Mouse (Mus musculus): ENCODE measurements around the gene Dok1. TPM values are rescaled to one million over a fixed set of nuclear protein-coding genes. Genes with fewer than 3 reads are reported as not detected.
A peak's percentile ranks its signal among the peaks of the same experiment; 100 is the strongest.

Gene Dok1
- total RNA-seq, 2 experiments from 2014 or later = 5.2 to 6.8 TPM

DNA sequence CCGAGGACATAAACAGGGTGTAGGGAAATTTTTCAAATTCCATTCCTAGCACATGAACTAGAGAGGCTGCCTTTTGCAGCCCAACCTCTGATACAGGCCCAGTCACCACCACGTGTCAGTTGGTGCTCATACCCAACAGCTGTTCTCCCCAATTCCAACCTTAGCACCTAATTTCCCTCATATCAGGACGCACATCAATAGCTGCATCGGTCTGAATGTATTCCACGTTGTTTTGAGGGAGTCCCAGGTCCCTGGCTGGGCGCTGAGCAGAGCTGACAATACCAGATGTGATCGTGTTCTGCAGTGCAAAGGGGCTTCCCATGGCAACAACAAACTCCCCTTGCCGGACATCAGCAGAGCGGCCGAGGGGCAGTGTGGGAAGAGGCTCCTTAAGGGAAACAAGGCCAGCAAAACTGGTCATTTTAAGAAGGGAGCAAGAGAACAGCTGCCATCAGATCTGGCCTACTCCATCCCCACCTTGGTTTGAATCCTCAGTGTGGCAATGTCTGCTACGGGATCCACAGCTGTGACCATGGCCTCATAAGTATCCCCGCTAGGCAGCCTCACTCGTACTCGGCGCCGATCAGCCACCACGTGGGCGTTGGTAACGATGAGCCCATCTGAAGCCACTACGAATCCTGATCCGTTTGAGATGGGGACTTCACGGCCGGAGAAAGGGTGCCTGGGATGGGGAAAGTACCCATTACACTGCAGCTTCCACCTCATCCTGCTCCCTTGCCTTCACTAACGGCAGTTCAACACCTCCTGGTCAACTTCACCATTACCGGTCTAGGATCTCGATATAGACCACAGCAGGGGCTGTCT lies 20.1 kb upstream of the Dok1 start:
- intact Hi-C loops (cut with DNase I) = no loop called here
- peak in 1 of 2 experiments; percentile 52 for DNase-seq

DNA sequence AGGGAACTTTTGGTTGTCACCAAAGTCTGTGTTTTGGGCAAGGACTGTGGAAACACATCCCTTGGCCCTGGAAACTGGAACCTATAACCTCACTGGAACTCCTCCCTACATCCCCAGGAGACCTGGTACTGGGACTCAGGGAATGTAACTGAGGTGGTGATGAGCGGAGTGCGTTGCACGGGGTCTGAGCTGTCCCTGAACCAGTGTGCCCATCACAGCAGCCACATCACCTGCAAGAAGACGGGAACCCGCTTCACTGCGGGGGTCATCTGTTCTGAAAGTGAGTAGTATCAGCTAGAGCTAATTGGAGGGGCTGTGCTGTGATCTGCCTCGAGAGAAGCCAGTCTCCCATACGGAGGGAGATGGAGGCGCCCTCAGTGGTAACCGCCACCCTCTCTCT lies 16.1 kb upstream of the Dok1 start:
- no peak for DNase-seq
- intact Hi-C loops (cut with DNase I) = no loop called here

DNA sequence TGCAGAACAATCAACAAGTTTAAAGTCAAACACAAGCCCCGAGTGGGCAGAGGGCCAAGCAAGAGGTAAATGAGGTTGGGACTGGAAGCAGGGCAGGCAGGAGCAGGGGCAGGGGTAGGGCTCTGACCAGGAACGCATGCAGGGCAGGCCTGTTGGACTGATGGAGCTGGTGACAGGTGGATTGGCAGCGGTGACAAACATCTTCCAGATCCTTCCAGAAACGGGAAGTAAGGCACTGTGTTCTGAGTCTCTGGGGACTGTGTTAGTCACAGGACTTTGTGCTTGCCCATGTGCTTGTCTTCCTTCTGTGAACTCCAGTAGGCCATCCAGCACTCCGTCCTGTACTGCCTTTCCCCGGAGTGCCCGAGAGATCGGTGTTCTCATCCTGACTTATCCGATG lies 11.5 kb upstream of the Dok1 start:
- intact Hi-C loops (cut with DNase I) = no loop called here

DNA sequence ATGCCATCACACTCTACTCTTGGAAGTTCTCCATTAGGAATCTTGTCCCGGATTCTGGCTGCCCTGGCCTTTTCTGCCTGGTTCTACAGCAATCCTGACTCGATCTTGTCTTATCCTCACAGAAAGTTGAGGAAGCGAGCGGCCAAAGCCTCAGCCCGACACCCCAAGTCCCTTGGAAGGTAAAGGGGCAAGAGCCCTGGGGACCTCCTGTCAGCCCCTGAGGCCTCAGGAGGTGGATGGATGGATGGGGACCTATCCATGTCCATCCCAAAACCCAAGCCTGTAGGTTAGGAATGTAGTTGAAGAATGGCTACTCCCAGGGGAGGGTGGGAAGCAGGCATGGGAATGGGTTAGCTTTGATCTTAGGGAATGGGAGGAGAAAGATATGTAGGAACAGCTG lies 10.7 kb upstream of the Dok1 start:
- intact Hi-C loops (cut with DNase I) = no loop called here
- DNase-seq = no peak

More for the DNA sequence above, 11.5 kb upstream of the Dok1 start:
- peak; percentile 42 to 44 for DNase-seq

- no peak for DNase-seq
- intact Hi-C loops (cut with DNase I) = no loop called here
These were observed 10.3 kb upstream of the Dok1 start for GRCm38 (mm10) chr6:83043561-83043960.

DNA sequence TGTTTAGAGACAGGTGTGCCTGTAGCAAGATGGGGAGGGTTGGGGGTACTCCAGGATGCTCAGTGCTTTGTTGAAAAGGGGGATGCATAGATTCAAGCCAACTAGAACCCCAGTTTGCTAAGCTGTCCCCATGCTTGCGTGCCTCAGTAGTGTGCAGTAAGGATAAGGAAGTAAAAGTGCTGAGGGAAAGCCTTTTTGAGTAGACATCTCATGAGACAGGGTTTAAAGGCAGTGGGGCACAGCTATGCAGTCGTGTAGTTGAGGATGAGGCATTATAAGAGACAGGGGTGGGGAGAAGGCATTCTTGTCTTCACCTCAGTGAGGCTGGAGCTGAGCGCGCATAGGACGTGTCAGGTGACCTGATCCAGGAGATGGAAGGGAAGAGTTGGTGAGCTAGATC lies 7.3 kb upstream of the Dok1 start:
- intact Hi-C loops (cut with DNase I) = no loop called here
- no peak for DNase-seq

DNA sequence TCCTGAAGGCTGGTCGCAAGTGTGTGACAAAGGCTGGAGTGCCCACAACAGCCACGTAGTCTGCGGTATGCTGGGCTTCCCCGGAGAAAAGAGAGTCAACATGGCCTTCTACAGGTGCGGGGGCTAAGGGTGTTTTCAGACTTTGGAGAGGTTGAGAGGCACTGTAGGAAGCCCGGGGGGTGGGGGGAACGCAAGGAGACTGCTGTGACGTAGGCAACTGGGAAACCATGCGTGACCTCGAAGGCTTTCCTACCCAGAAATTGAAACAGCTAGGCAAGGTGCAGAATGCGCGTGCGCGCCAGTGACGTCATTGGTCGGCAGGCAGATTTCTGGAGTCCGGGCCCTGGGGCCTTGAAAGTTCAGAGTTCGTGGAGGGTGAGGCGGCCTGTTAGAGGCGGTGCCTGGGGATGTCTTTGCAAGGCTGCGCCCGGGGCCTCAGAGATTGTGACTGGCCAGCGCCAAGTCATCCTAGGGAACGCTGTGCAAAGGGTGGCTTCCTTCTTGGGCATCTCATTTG lies 5.3 kb upstream of the Dok1 start:
- intact Hi-C loops (cut with DNase I) = no loop called here
- DNase-seq = peak; percentile 88 to 96

DNA sequence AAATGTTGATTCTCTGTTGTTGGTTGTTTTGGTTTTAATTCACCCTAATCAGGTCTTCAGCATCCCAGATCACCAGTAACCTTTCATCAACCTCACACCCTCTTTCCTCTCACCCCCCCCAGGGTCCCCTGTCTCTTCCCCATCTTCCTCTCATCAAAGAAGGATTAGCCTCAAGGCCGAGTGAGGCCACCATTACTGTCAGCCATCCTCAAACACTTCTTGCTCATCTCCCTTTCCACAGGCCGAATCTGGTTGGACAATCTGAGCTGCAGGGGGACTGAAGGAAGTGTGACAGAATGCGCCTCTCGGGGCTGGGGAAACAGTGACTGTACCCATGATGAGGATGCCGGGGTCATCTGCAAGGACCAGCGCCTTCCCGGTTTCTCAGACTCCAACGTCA lies 3.9 kb upstream of the Dok1 start:
- intact Hi-C loops (cut with DNase I) = no loop called here
- no peak for DNase-seq

DNA sequence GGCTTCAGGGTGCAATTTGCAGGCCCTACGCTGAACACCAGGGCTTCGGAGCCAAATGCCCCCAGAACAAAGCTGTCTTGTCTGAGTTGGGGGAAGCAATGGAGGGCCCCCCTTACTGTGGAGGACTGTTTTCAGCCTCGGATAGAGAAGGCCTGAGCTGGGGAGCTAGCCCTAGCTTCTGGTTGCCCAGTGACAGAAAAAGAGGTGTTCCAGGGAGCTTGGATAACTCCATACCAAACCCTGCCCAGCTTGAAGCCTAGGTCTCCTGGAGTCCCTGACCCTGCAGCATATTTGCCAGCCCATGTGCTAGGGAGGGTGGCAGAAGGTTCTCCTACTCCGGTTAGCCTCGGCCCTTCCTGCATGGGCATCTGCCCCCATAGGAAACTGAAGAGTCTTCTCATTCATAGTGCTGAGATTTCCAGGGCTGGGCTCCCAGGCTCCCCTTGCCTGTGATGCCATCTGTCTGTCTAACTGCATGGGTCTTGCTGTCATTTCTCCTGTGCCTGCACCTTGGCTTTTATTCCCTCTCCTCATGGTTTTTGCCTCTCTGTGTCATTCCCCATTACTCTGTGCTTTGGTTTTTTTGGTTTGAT lies 1.3 kb upstream of the Dok1 start:
- DNase-seq = no peak
- intact Hi-C loops (cut with DNase I) = no loop called here

GRCm38 (mm10) chr6:83032769-83033191 lies 491 bp downstream of the Dok1 start:
- intact Hi-C loops (cut with DNase I) = loop anchor here (2.0 kb wide), 1 partner anchor 36 kb away; no protein-coding TSS in a partner anchor
- peak in 1 of 2 experiments; percentile 59 for DNase-seq

DNA sequence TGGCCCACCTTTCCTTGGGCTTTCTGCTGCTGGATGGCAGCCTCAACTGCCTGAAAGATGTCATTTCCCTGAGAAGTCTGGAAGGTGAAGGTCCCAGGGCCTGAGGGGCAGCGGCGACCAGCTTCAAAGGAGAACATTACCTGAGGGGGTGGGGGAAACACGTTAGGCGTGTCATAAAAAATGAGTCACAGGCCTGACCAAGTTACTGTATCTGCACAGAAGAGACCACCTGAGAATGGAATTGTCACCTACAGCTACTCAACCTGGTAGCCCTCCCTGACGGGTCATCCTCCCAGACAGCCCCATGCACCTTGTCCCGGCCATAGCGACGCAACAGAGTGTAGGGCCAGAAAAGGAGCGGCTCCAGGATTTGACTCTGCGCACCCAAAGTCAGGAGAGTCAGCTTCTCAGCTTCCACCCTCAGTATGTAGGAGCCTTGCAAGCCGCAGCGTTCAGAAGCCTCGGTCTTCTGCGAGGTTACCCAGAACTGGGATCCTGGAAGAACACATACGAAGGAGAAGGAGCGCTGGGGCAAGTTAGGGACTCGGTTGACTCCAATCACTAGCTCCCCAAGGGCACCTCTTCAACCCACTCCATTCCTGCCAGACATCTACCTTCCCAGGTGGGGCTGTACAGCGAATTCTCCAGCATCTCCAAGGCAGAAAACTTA lies 1.2 kb downstream of the Dok1 start:
- intact Hi-C loops (cut with DNase I) = loop anchor here (2.0 kb wide), 1 partner anchor 35 kb away; no protein-coding TSS in a partner anchor
- DNase-seq = no peak

GRCm38 (mm10) chr6:83031111-83031510 lies 2.2 kb downstream of the Dok1 start:
- intact Hi-C loops (cut with DNase I) = no loop called here
- no peak for DNase-seq

GRCm38 (mm10) chr6:83029777-83030176 lies 3.5 kb downstream of the Dok1 start:
- intact Hi-C loops (cut with DNase I) = no loop called here
- DNase-seq = no peak

DNA sequence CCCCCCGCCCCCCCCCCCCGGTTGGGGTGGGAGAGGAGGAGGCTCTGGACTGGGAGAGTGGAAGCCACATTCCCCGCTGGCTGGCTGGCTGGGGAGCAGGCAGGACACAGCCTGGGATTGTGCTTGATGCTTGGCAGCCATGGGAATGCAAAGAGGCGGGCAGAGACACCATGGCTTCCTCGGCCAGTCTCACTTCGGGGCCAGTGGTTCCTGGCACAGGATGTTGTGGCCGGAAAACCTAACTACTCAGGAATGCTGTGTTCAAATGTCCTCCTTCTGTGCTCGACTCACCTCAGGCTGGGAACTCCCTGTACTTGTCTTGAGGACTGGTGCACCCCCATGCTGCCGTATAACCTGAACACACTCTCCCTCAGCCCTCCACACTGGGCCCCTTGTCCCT lies 5.6 kb downstream of the Dok1 start:
- no peak for DNase-seq
- intact Hi-C loops (cut with DNase I) = no loop called here

GRCm38 (mm10) chr6:83027293-83027692 lies 6.0 kb downstream of the Dok1 start:
- DNase-seq = no peak
- intact Hi-C loops (cut with DNase I) = no loop called here

- intact Hi-C loops (cut with DNase I) = no loop called here
- no peak for DNase-seq
These were observed 8.1 kb downstream of the Dok1 start for GRCm38 (mm10) chr6:83025221-83025620.

DNA sequence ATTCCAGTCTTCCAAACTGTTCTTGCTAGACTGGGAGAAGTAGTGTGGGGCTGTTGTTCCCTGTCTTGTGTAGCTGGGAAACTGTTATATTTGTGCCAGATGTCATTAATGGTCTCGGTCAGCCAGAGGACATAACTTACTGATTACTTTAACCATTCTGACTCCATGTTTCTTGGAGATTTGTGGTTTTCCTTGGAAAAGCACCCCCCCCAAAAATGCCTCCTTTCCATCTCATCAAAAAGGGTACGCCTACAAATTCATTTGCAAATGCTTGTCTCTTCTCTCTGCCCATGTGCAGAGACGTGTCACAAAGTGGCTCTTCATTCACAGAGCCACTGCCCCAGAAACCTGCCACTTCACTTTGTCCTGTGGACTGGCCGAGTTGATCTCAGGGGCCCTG lies 8.8 kb downstream of the Dok1 start:
- no peak for DNase-seq
- intact Hi-C loops (cut with DNase I) = no loop called here

DNA sequence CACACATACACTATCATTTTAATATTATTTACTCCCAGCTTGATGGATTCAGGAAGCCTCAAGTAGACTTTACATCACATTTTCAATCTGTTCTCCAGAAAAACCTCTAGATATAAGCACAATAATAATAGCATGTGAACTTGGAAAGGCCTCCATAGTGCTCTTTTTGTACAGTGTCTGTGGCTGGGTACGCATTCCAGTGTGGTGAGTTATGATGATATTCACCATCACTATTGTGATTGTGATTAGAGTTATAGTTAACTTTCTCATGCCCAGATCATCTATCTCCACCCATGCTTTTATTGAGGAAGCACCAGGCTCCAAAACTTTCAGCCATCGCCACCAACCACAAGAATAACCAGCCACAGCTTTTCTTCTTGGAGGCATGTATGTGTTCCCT lies 9.5 kb downstream of the Dok1 start:
- DNase-seq = no peak
- intact Hi-C loops (cut with DNase I) = no loop called here

GRCm38 (mm10) chr6:83023008-83023407 lies 10.3 kb downstream of the Dok1 start:
- intact Hi-C loops (cut with DNase I) = no loop called here
- no peak for DNase-seq

DNA sequence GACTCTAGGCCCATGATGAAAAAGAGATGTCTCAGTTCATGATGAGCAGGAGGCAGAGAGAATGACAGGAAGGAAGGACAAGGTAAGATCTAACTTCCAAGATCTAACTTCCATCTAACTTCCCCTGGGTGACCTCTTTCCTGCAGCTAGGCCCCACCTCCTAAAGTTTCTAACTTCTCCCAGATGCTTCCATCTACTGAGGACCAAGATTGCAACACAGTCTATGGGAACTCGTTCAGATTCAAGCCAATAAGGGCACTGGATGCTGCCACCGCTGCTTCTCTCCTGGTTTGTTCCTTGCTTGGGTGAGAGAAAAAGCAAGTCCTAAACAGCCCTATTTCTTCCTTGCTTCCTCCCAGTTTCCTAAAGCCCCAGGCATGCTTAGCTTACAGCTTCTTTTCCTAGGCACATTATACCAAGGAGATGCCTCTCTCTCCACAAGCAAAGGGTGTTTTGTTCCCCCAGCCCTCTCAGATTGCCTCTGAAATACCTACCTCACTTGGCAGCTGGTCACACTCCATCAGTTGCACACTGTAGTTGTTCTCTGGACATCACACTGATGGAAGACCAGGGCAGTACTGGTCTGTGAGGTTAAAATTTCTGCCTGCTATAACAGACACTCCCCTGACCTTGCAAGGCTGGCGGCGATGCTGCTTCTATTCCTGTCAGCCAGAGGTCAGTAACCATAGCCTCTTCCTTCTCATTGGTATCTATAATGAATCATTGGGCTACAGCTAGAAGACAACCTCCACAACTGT lies 12.3 kb downstream of the Dok1 start:
- DNase-seq = no peak
- intact Hi-C loops (cut with DNase I) = no loop called here

GRCm38 (mm10) chr6:83020121-83020520 lies 13.2 kb downstream of the Dok1 start:
- intact Hi-C loops (cut with DNase I) = no loop called here
- DNase-seq = no peak

Data from heart, postnatal 10 days (tissue).